Mouse (Mus musculus) cerebellum, adult 18-20 months (tissue): ENCODE data around the gene Ttc30b.
"Not testable (repeated sequence)": the region's sequence is repeated elsewhere in the genome, so short reads cannot be mapped to it uniquely, and the experiment has no call there.

Experiments used
- DNase-seq, 2 experiments: peaks; one replicate each; pipeline ENCODE4 v3.0.0; 2021

Gene Ttc30b

GRCm38 (mm10) chr2:75938117-75939063, at the start of gene Ttc30b:
Gene Ttc30b (minus strand): TSS chr2:75938585.
- peak; percentile 81 to 85 for DNase-seq

DNA sequence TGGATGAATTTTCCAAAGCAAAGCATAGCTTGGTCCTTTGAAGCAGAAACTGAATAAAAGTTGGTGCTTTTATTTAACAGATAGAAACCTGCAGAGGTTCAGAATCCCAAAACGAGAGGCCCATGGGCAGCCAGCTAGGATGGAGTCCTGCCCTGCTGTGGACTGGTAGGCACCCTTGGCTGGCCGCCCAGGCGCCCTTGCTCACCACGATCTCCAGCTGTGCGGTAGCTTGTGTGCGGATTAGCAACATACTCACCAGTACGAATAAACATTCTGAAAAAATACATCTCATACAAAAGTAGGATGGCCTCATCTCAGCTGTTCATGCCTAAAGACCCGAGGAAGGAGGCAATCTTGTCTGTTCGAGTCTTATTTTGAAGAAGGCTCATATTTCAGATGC, 49.4 kb upstream of the Ttc30b start:
- DNase-seq, result no peak

DNA sequence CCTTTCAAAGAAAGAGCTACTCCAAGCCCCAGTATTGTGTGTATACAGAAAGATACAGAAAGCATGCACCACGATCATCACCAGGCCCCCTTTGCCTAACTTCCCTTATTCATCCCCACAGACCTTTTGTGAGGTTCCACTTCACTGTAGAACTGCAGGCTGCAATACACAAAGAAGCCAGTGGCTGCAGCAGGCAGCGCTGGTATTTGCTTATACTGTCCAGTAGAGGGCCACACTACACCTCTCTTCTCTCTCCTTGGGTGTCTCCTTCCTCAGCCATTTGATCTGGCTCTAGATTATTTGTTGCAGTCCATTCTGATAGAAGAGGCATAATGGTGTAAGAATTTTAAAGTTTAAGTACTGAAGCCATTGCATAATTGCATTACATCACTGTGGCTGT, 46.7 kb upstream of the Ttc30b start:
- peak; percentile 63 to 65 for DNase-seq

- no peak for DNase-seq
These were observed 45.5 kb upstream of the Ttc30b start for GRCm38 (mm10) chr2:75983847-75984246.

- DNase-seq, result no peak
These were observed 44.7 kb upstream of the Ttc30b start for GRCm38 (mm10) chr2:75983091-75983490.

GRCm38 (mm10) chr2:75982626-75983025, 44.2 kb upstream of the Ttc30b start:
- DNase-seq, result no peak

GRCm38 (mm10) chr2:75981440-75982081, 43.2 kb upstream of the Ttc30b start, which contains the start of gene Ttc30a1:
Gene Ttc30a1 (minus strand): TSS chr2:75981967.
- peak; percentile 78 to 81 for DNase-seq

DNA sequence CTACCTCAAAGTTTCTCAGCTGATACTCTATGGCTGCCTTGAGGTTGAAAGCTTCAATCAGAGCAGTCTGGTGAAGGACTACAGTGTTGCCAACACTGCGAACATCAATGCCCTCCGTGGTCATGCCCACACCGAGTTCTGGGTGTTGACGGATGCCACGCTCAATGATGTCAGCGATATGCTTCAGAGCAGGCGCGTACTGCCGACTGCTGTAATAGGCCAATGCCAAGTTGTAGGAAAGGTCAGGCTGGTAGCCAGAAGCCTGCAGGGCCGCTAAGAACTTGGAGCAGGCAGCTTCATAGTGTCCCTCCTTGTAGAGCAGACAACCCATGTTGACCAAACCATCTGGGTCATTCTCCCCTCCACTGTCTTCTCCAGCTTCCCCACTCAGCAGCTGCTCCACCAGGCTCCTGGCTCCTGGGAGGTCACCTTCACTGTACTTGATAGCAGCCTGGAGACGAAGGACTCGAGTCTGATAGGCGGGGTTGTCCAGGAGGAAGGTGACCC, 42.6 kb upstream of the Ttc30b start:
- not testable (repeated sequence) for DNase-seq

DNA sequence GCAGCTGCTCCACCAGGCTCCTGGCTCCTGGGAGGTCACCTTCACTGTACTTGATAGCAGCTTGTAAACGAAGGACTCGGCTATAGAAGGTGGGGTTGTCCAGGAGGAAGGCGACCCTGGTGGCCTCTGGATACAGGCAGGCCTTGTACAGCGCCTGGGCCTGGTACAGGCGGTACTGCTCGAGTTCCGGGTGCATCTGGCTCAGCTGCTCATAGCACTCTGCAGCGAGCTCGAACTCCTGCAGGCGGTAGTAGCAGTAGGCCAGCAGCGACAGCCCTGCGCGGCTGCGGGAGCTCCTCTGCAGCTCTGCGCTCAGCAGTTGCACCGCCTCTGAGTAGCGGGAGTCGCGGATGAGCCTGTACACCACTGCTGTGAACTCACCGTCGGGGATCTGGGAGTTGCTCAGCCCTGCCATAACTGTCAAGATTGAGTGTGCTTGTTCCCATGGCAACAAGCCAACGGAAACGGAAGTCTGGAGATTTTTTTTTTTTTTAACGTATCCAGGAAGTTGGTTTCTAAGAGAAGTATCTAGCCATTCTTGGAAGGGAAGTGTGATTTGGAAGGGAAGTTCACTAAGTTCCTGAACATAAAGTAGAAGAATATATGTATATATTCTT, 39.5 kb upstream of the Ttc30b start, which contains the start of gene Ttc30a2:
Ttc30a2 (minus strand) TSS at position 419 of the 617 bp plus-strand sequence.
- DNase-seq, result not testable (repeated sequence)

GRCm38 (mm10) chr2:75976070-75976469, 37.7 kb upstream of the Ttc30b start:
- DNase-seq, result not testable (repeated sequence)

DNA sequence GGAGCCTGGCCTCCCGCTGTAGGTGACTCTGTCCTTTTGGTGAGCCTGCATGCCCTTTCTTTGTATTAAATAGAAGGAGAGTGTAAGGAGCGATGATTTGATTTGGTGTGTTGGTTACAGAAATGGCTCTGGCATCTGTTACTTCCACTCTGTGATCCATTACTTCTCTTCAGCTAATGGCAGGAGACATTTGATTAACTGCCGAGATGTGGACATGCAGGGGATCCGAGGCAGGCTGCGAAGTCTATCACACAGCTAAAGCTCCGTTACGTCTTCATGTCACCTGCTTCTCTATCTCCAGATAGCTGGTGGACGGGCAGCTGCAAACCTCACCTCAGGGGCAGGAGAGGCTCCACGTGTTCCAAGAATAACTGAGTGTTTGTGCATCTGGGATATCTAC, 35.7 kb upstream of the Ttc30b start:
- DNase-seq, result no peak

GRCm38 (mm10) chr2:75964972-75965371, 26.6 kb upstream of the Ttc30b start:
- peak; percentile 67 to 73 for DNase-seq

DNA sequence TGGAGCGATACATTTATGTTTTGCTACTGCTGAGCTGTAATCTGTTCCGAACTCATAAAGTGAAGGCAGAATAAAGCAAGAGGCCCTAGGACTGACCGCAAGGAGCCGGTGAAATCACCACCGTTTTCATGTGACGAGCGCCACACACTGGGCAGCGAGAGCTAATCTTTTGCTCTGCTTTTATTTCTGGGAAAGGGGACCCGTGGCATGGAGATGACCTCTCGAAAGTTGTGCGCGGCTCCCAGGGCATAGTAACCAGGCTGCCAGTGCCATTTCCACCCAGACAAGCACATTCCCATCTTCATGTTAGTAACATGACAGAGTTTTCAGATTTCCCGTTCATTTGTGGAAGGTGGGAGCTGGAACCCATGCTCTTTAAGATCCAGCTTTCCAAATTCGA, 26.1 kb upstream of the Ttc30b start:
- DNase-seq, result peak; percentile 63 to 73

DNA sequence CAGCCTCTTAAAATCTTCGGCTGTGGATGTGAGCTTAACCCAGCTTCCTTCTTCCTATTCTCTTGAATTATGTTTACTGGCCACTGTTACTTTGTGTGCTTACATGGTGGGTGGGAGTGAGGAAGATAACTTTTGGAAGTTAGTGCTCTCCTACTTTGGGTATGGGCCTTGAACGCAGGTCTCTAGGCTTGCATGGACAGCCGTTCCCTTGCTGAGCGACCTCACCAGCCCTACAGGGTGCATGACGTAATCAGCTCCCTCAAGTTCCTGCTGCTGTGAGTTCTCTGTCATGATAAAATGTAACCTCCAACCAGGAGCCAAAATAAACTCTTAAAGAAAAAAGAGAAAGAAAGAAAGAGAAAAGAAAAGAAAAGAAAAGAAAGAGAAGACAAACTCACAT, 25.7 kb upstream of the Ttc30b start:
- DNase-seq, result no peak

GRCm38 (mm10) chr2:75963211-75963840, 24.9 kb upstream of the Ttc30b start:
- DNase-seq, result no peak

- DNase-seq, result no peak
These were observed 22.3 kb upstream of the Ttc30b start for GRCm38 (mm10) chr2:75960366-75961330.

GRCm38 (mm10) chr2:75959850-75960365, 21.5 kb upstream of the Ttc30b start:
- DNase-seq, result peak; percentile 30

DNA sequence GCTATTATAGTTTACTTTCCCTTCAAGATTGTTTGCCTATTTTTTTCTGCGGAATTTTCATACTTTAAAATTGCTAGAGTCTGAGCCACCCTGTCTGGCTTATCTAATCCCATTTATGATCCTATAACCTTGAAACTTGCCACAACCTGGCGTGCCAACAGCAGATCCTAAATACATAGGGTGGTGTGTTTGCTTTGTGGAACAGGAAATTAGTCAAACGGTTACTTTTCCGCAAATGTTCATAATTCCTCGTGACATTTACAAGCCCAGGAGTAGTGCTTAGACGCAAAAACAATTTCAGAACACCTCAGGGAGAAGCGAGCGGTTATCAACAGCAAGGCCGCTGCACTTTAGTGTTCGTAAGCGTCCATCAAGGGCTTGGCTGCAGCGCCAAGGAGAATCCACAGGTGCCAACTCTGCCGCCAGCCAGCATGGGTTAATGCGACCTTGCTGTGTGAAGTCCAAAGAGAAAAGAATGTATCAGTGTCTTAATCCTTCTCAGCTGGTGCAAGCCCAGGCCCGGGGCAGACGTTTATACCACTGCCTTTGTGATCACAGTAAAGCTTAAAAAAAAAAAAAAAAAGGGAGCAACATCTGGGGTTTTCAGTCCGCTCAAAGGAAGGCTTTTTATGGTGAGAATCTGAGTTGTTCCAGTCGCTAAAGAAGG, 20.9 kb upstream of the Ttc30b start:
- no peak for DNase-seq

GRCm38 (mm10) chr2:75955709-75956108, 17.3 kb upstream of the Ttc30b start:
- no peak for DNase-seq

DNA sequence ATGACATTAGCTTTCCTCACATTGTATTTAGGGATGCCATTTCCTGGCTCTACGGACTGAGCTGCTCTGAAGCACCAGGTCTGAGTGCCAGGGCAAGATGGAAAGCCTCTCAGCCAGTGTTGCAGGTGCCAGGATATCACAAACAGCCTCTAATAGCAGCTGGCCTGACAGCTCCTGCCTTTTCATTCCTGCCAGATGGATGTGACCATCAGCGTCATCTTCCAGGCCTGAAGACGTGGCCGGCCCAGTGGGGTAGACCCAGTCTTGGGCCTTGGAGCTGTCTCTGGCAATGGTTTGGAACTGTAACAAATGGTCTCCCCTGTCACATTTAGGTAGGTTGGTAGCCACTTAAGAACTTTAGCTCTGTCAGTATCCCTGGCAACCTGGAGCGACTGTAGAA, 14.9 kb upstream of the Ttc30b start:
- no peak for DNase-seq

DNA sequence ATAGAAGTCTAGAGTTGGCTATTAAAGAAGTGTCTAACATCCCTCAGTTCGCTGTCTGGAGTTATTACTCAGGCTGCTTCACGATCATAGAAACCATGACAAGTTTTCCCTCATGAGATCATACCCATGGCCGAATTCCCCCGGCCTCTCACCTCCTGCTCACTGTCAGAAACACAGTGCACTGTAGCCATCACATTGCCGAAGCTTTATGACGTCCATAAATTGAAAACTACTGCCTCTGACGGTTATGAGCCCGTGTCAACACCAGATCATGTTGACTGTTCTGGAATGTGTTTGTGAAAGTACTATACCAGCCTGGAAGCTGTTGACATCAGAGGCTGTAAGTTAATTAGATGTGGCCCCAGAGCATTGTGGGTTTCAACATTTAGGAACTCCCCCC, 12.3 kb upstream of the Ttc30b start:
- DNase-seq, result no peak
